Comparison of ENCODE assay signal across 8 mouse cellular contexts in genomic region chr8:20122067-20122925, GRCm38 (mm10).
DNase-seq lines count a peak whose midpoint lies in the region; ATAC-seq lines count a peak whose summit lies in the region.
"Not testable (repeated sequence)": the region's sequence is repeated elsewhere in the genome, so short reads cannot be mapped to it uniquely, and the experiment has no call there.

No protein-coding gene starts in this region.

- not testable (repeated sequence) for H3K27me3 ChIP-seq in lung, embryonic 16.5 days (ENCODE audit: control insufficient read depth, insufficient read depth, low read depth, low read length)

- H3K36me3 ChIP-seq in lung, embryonic 16.5 days (ENCODE audit: control insufficient read depth, insufficient read depth, low read length), result not testable (repeated sequence)

- peak; percentile 100 for ATAC-seq in hematopoietic stem cell, adult 5-6 weeks (replicated peaks in 1 of 2; ENCODE audit: insufficient read depth in 1 of 2, low FRiP score in 2 of 2, low TSS enrichment in 1 of 2, low read depth in 1 of 2, poor library complexity in 2 of 2, severe bottlenecking in 2 of 2)
- peak; percentile 100 for ATAC-seq in lung, embryonic 16.5 days (ENCODE audit: low read depth)

- WGBS in lung, embryonic 16.5 days, result 7% methylated on average over 54 of the region's 72 CpGs

- peak overlapping the region; percentile 55; the same call in 1 of the 2 replicates for H3K27ac ChIP-seq in lung, embryonic 16.5 days (ENCODE audit: low read length)

- H3K4me3 ChIP-seq in lung, embryonic 16.5 days (ENCODE audit: low read length), result peak overlapping the region; percentile 58

- H3K4me1 ChIP-seq in lung, embryonic 16.5 days (replicated peaks; ENCODE audit: control insufficient read depth, insufficient read depth, low read length), result not testable (repeated sequence)

- H3K4me2 ChIP-seq in lung, embryonic 16.5 days (ENCODE audit: low read depth, low read length), result not testable (repeated sequence)

- DNase-seq in MEL-GATA-1-ER (ENCODE audit: extremely low read depth, low read depth), result peak; percentile 55
- peak; percentile 100 for DNase-seq in cerebellum, adult 8-10 months
- peak; percentile 79 for DNase-seq in forelimb bud, embryonic 11.5 days (ENCODE audit: low read depth, low spot score)
- peak; percentile 100 for DNase-seq in layer of hippocampus, adult 9-10 months (ENCODE audit: low spot score)
- peak; percentile 100 for DNase-seq in ovary, postnatal 10 days (ENCODE audit: low spot score)
- DNase-seq in thymus, postnatal 10 days (ENCODE audit: low spot score in 2 of 2), result peak; percentile 99

- H3K9me3 ChIP-seq in lung, embryonic 16.5 days (ENCODE audit: control insufficient read depth, low read length), result not testable (repeated sequence)

- H3K9ac ChIP-seq in lung, embryonic 16.5 days (ENCODE audit: low read length), result peak overlapping the region; percentile 83

Comparison
In these comparisons a context has a peak if more than half of its experiments do, and no peak if none do; other contexts are left out.
1. Peak in every context shown above with its lines: DNase-seq, ATAC-seq, H3K4me3 ChIP-seq and H3K27ac ChIP-seq.